Mouse (Mus musculus) liver, embryonic 16.5 days (tissue): ENCODE measurements around the gene Strn3. TPM values are rescaled to one million over a fixed set of nuclear protein-coding genes. Genes with fewer than 3 reads are reported as not detected.

Experiments
- ATAC-seq: fragments of 200-750 bp; cut with Nextera tagmentation; 2 replicates; pipeline ENCODE4 v1.8.0; 2017; ENCODE audit warnings: low read depth, mild to moderate bottlenecking, moderate number of reproducible peaks, moderate library complexity
- H3K27ac ChIP-seq: fragments of 300-500 bp; sonication (generic); 2 replicates; pipeline ENCODE4 v1.5.1; 2014; ENCODE audit warnings: mild to moderate bottlenecking, low read length
- H3K27me3 ChIP-seq: fragments of 300-500 bp; sonication (generic); 2 replicates; pipeline ENCODE4 v1.6.1; 2014; ENCODE audit warnings: low read depth, low read length, mixed read lengths; ENCODE audit not compliant: control insufficient read depth, insufficient read depth
- H3K36me3 ChIP-seq: fragments of 300-500 bp; sonication (generic); 2 replicates; pipeline ENCODE4 v1.6.1; 2014; ENCODE audit warnings: mild to moderate bottlenecking; ENCODE audit not compliant: control insufficient read depth, insufficient read depth
- H3K4me1 ChIP-seq: fragments of 300-500 bp; sonication (generic); 2 replicates; pipeline ENCODE4 v1.6.1; 2014; ENCODE audit warnings: low read depth, low read length, mixed read lengths; ENCODE audit not compliant: control insufficient read depth
- H3K4me2 ChIP-seq: fragments of 300-500 bp; sonication (generic); 2 replicates; pipeline ENCODE4 v1.6.1; 2014; ENCODE audit warnings: low read depth, low read length, mixed read lengths
- H3K4me3 ChIP-seq: fragments of 300-500 bp; sonication (generic); 2 replicates; pipeline ENCODE4 v1.5.1; 2014; ENCODE audit warnings: low read depth, mild to moderate bottlenecking, low read length
- H3K9ac ChIP-seq: fragments of 300-500 bp; sonication (generic); 2 replicates; pipeline ENCODE4 v1.6.1; 2014; ENCODE audit warnings: low read depth, low read length
- H3K9me3 ChIP-seq: fragments of 300-500 bp; sonication (generic); replicated peaks from 2 replicates; pipeline ENCODE4 v1.6.1; 2016; ENCODE audit warnings: low read length; ENCODE audit not compliant: control insufficient read depth
- WGBS: fragments of 180-500 bp; shearing (Covaris S2); extraction: QIAGEN DNeasy Blood & Tissue Kit; methylation state at CpG from one replicate; pipeline ENCODE4 v1.1.7; 2014; ENCODE audit not compliant: insufficient replicate concordance; 5-methylcytosine and 5-hydroxymethylcytosine counted together
- polyA plus RNA-seq: library from polyadenylated mRNA; unstranded; fragments of >200 nt; fragmentation: Nextera tagmentation; extraction: Ambion mirVana; gene quantifications from 2 replicates; pipeline ENCODE4 v1.2.1, GENCODE M21; 2015

The Strn3 gene
- 11.3 and 11.8 TPM in 2 replicates for polyA plus RNA-seq

DNA sequence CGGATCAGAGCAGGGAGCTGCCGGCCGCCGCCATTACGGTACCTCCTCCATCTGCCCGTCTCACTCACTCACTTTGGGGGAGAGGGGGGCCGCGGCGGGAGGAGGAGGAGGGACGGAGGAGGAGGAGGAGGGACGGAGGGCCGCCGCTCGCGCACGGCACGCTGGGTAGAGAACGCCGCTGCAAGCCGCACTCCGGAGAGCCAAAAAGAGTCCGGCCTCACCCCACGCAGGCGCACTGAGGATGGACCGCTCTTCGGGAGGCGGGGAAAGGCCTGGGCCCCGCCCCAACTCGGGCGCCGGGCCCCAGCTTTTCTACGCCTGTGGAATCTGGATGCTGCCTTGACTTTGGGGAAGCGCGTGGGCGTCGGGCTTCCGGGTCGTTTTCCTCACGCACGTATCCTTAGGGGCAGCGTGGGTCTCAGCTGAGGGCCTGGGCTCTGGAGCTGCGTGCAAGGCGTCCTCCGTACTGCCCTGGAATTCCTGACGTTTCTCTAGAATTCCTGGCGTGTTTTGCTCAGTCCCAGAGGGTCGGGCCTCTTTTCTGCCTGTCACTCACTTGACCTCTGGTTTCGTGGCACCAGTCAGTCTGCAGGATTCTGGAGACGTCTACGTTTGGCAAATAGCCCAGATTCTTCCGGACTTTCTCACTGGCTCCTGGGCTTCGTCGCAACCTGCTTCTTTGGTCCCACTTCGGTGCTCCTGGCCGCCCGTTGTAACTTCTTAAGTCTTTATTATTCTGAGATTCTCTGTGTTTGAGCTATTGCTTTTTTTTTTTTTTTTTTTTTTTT lies at the start of gene Strn3:
Gene Strn3, minus strand, starts transcription at position 53 of the 788 bp plus-strand sequence.
- Histone ChIP-seq H3K9ac (peak within 1 kb of the TSS; percentile 93), H3K4me3 (peak within 1 kb of the TSS; percentile 79), H3K27me3 (no peaks in the 10 kb centered on the region), H3K9me3 (no peaks in the 10 kb centered on the region), H3K4me1 (peaks cover 30% of the 10 kb centered on the region), H3K36me3 (no peaks in the 10 kb centered on the region), H3K4me2 (peak within 1 kb of the TSS; percentile 87), H3K27ac (peak within 1 kb of the TSS; percentile 99)
- peak; percentile 91 for ATAC-seq
- under 1% methylated on average over 48 of the region's 56 CpGs for WGBS

DNA sequence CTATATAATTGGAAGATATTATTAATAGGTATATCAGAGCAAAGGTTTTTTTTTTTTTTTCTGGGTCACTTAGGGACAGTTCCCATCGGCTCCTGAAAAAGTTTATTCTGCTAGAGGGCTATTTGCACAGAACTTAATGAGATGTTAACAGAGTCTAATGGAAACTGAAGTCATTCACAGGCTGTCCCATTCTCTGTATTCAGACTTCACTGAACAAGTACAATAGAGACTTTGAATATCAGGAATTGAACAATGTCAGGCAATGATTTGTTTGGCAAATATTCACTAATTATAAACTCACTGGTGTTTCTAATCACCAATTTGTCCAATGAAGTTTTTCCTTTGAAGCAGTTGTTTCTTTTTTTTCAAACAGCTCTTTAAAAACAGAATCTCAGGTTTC lies 45.1 kb upstream of the Strn3 start:
- 78% methylated on average over 1 of the region's 1 CpGs for WGBS
- no peak for ATAC-seq
- no peaks in the 10 kb centered on the region for H3K9me3 ChIP-seq
- H3K9ac ChIP-seq, result no peak overlapping the region
- H3K4me3 ChIP-seq, result no peak overlapping the region
- H3K4me1 ChIP-seq, result no peaks in the 10 kb centered on the region
- H3K27ac ChIP-seq, result no peak overlapping the region
- H3K27me3 ChIP-seq, result no peaks in the 10 kb centered on the region
- peaks cover 4% of the 10 kb centered on the region for H3K36me3 ChIP-seq
- H3K4me2 ChIP-seq, result no peak overlapping the region

DNA sequence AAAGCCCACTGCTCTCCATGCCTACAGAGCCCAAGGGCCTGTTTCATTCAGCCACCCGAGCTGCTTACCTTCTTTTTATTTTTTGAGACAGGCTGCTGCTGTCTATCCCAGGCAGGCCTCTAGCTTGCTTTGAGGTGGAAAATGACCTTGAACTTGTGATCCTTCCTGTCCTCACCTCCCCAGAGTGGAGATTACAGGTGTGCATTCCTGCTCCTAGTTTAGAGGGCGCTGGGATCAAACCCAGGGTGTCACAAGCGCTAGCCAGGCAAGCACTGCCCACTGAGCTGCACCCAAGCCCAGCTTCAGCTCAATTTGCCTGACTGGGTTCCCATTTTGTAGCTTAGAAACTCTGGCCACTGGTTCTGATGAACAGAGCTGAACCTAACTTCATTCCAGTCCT lies 44.7 kb upstream of the Strn3 start:
- Histone ChIP-seq H3K9ac (no peak overlapping the region), H3K36me3 (peaks cover 1% of the 10 kb centered on the region; the same call in 1 of the 2 replicates), H3K27me3 (no peaks in the 10 kb centered on the region), H3K9me3 (no peaks in the 10 kb centered on the region), H3K27ac (no peak overlapping the region), H3K4me3 (no peak overlapping the region), H3K4me1 (no peaks in the 10 kb centered on the region), H3K4me2 (no peak overlapping the region)
- 72% methylated on average over 3 of the region's 3 CpGs for WGBS
- no peak for ATAC-seq

DNA sequence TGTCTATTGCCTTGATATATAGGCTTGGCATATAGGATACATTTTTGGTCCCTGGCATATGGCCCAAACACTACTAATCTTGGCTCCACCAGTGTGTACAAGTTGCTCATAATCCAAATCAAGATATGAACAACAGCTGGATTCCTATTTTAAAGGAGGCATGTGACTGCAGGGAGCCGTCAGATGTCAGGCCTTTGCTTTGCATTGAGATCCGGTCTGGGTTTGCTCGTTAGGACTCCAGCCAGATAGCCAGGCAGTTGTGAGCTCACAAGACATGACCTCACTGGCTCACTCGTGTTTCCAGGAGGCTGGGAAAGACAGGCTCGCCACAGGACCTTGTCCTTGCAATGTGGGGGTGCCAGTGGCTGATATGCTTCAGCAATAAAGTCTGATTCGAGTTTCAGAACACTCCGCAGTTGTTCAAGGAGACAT lies 44.2 kb upstream of the Strn3 start:
- no peaks in the 10 kb centered on the region for H3K4me1 ChIP-seq
- H3K9ac ChIP-seq, result no peak overlapping the region
- no peaks in the 10 kb centered on the region for H3K9me3 ChIP-seq
- H3K27ac ChIP-seq, result no peak overlapping the region
- ATAC-seq, result no peak
- no peak overlapping the region for H3K4me3 ChIP-seq
- 57% methylated on average over 7 of the region's 7 CpGs for WGBS
- no peaks in the 10 kb centered on the region for H3K27me3 ChIP-seq
- no peaks in the 10 kb centered on the region for H3K36me3 ChIP-seq
- no peak overlapping the region for H3K4me2 ChIP-seq

DNA sequence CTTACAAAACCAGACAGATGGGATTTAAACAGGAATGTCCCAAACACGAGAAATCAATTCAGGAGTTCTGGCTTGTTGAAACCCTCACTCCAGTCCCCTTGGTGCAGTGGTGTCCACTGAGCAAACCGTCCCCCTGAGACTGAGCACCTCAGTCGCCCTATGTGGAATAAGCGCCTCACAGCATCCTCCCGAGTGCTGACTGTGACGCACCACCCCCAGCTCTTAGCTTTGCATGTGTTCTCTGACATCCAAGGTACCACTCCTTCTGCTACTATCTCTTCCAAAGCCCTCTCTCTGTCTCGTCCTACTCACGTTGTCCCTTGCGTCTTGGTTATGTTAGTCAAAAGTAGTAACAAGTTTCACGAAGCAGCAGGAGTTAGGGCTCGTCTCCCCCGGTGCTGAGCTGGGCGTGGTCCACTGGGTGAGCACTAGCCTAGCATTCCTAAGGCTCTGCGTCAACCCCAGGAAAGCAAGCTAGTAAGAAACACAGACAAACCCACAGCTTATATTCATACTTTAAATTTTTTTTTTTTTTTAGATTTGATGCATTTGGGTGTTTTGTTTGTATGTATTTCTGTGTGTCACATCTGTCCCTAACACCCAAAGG lies 43.0 kb upstream of the Strn3 start:
- H3K4me1 ChIP-seq, result no peaks in the 10 kb centered on the region
- no peak for ATAC-seq
- H3K9ac ChIP-seq, result no peak overlapping the region
- WGBS, result 72% methylated on average over 14 of the region's 14 CpGs
- H3K4me2 ChIP-seq, result no peak overlapping the region
- no peaks in the 10 kb centered on the region for H3K9me3 ChIP-seq
- no peaks in the 10 kb centered on the region for H3K36me3 ChIP-seq
- H3K27me3 ChIP-seq, result no peaks in the 10 kb centered on the region
- H3K4me3 ChIP-seq, result no peak overlapping the region
- H3K27ac ChIP-seq, result no peak overlapping the region

DNA sequence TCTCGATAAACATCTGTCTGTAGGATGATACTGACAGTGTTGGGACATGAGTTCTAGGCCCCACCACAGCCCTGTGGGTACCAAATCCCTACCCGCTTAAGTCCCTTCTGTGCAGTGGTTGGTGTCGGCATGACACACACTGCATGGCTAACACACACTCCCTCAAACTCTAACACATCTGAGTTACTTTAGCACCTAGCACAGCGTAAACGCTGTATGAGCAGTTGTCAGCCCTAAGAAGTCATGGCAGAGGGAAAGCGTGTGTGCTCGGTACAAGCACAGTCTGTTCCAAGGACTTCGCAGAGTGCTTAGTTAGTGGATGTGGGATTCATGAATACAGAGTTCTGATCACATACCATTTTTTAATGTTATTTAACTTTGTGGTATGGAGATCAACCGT lies 38.1 kb upstream of the Strn3 start:
- no peak overlapping the region for H3K27ac ChIP-seq

DNA sequence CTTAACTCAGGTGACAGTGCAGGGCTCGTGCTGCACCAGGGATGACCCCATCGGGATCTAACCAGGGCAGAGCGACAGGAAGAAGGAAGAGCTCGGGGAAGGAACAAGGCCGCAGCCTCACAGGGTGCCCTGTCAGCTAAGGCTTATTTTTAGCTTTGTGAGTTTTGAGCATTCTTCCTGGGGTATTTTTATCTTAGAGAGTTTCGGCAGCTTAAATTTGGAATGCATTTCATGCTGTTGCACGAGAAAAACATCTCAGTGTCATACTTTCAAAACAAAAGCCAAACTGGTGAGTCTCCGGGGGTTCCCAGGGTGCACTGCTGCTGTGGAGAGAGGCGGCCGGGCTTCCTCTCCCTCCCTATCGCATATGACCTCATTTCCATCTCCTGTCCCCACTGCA lies 37.4 kb upstream of the Strn3 start:
- H3K9ac ChIP-seq, result no peak overlapping the region
- no peaks in the 10 kb centered on the region for H3K36me3 ChIP-seq
- no peaks in the 10 kb centered on the region for H3K27me3 ChIP-seq
- ATAC-seq, result no peak
- H3K4me3 ChIP-seq, result no peak overlapping the region
- no peaks in the 10 kb centered on the region for H3K4me1 ChIP-seq
- no peak overlapping the region for H3K27ac ChIP-seq
- no peak overlapping the region for H3K4me2 ChIP-seq
- H3K9me3 ChIP-seq, result no peaks in the 10 kb centered on the region
- WGBS, result 52% methylated on average over 11 of the region's 11 CpGs

More for the DNA sequence above, 38.1 kb upstream of the Strn3 start:
- 83% methylated on average over 9 of the region's 9 CpGs for WGBS
- Histone ChIP-seq H3K9ac (no peak overlapping the region), H3K36me3 (no peaks in the 10 kb centered on the region), H3K4me2 (no peak overlapping the region), H3K9me3 (no peaks in the 10 kb centered on the region), H3K4me3 (no peak overlapping the region), H3K4me1 (no peaks in the 10 kb centered on the region), H3K27me3 (no peaks in the 10 kb centered on the region)
- ATAC-seq, result no peak

DNA sequence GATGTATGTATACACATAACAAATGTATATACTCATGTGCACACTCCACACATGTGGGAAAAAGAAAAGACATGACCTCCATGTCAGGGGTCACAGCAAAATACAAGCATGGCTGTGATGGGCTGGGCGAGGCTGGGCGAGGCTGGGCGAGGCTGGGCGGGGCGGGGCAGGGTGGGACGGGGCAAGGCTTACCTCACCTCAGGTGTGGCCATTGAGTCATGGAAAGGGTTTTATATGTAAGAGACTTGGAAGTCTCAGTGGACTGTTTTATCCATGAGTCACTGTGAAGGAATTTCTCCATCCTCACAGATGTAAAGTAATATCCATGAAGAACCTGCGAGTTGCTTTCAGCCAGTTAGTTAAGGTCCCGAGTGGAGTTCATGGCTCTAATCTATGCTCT lies 30.1 kb upstream of the Strn3 start:
- ATAC-seq, result no peak
- no peaks in the 10 kb centered on the region for H3K27me3 ChIP-seq
- H3K4me2 ChIP-seq, result no peak overlapping the region
- H3K36me3 ChIP-seq, result no peaks in the 10 kb centered on the region
- H3K27ac ChIP-seq, result no peak overlapping the region
- 70% methylated on average over 8 of the region's 8 CpGs for WGBS
- no peak overlapping the region for H3K4me3 ChIP-seq
- H3K9me3 ChIP-seq, result no peaks in the 10 kb centered on the region
- H3K9ac ChIP-seq, result no peak overlapping the region
- H3K4me1 ChIP-seq, result peaks cover 5% of the 10 kb centered on the region; the same call in 1 of the 2 replicates

DNA sequence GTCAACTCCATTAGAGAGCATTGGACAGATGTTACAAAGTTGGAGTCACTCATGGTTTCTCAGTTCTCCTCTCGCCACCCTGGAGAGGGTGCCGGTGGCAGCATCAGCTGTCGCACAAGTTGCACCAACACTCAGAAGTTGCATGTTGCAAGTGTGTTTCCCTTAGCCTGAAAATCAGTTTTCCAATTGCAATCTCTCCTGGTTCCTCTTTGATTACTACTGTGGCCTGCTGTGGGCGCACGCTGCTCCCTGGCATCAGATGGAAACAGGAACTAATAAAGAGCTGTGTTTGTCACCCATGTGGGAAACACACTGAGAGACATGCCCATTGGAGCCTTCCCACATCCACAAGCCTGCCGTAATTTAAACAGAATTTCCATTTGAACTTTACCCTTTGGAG lies 26.9 kb upstream of the Strn3 start:
- Histone ChIP-seq H3K4me3 (no peak overlapping the region), H3K27me3 (no peaks in the 10 kb centered on the region), H3K4me1 (peaks cover 5% of the 10 kb centered on the region; the same call in 1 of the 2 replicates), H3K9ac (no peak overlapping the region), H3K4me2 (no peak overlapping the region), H3K9me3 (no peaks in the 10 kb centered on the region), H3K36me3 (no peaks in the 10 kb centered on the region), H3K27ac (no peak overlapping the region)
- ATAC-seq, result no peak
- 66% methylated on average over 6 of the region's 6 CpGs for WGBS
